Mouse (Mus musculus) kidney, postnatal 4 days (tissue): ENCODE measurements around the gene D5Ertd579e.

Experiments used
- DNase-seq, 2 experiments: peaks; one replicate each; pipeline ENCODE4 v3.0.0; 2021; ENCODE audit warnings: mixed read lengths in 2 of 2

Gene D5Ertd579e

DNA sequence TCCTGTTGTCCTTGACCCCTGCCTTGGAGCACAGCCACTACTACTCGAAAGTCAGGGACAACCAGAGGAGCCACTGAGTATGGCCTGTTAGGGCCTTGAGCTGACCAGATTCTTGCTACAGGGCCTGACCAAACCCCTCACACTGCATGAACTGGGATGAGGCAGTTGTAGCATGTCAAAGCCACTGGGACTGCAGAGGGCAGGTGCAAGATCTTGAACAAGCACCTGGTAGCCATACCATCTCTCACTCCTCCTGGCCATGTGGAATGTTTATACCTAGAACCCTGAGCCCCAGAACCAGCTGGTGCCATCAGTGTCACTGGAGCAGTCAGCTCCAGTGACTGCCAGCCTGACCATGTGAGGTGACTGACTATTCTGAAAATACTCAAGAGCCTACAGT is 96.9 kb downstream of the D5Ertd579e start:
- DNase-seq = no peak

DNA sequence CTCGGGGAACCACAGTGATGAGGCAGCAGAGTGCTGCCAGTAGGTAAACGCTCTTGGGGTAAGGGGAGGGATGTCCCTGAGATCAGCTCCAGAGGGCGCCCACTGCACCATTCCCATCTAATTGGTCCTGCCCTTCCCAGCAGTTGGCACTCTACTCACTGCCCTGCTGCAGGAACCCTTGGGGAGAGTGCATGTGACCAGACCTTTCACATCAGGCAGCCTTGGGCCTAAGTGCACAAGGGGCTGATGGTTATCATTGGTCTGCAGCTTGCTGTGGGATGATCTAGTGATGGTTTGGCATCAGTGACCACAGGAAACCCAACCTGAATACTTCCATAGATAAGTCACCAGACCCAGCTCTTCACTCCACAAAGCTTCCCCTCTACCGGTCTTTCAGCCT is 98.2 kb downstream of the D5Ertd579e start:
- peak; percentile 49 to 58 for DNase-seq

DNA sequence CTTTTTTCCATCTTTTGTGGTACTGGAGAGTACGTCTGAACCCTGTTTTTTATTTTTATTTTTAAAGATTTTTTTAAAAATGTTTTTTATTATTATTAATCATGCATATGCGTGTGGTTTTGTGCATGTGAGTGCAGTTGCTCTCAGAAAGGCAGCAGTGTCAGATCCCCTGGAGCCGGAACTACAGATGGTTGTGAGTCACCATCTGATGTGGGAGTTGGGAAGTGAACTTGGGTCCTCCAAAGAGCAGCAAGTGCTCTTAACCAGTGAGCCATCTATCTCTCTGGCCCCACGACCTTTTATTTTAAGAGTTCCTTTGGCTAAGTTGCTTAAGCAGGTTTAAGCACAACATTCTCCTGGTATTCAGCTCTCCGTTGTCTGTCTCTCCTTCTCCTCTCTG is 99.6 kb downstream of the D5Ertd579e start:
- DNase-seq = no peak

DNA sequence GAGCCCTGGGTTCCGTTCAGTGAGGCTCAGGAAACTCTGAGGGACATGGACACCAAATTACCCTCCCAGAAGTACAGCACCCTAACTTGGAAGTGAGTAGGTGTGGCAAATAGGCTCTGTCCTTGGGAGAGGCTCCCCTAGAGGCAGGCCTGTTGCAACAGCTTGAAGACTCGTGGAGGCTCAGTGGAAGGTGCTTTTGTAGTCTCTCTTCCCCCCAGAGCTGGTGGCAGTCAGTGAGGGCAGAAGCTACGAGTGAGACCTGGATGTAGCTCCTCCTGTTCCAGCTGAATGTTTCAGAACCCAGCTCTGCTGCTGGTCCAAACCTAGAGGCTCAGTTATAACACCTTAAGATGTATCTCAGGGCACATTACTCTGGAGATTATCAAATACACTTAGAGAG is 100.7 kb downstream of the D5Ertd579e start:
- DNase-seq = no peak

DNA sequence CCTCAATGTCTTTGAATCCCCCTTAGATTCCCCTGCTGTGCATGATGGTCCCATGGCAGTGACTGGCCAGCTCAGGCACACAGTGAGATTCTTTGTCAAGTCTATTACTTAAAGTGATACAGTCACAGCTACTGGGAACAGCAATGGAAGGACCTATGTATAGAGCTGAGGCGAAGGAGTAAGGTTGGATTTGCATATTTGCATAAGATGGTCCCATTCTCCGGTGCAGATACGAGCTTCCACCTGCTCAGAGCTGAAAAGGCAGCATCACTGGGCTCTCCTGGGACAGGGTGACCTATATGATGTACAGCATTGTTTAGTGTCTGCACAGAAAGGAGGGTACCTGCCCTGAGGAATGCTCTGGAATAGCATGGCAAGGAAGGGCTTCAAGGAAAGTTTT is 101.5 kb downstream of the D5Ertd579e start:
- no peak for DNase-seq

DNA sequence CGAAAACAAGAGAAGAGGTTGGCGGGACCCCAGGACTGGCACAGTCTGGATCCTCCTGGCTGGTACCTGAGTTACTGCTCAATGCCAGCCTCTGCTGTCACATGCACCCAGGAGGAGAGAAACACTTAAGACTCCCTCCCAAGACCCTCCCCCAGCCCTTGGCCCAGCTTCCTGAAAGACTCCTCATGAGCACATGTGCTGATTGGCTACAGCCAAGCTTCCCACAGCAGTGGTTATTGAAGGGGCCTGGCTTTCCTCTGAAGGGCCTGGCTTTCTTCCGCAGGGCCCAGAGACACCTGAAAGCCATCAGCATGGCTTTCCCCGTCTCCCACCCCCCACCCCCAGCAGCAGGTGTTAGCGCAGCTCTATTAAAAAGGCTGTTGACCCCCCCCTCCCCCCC is 102.6 kb downstream of the D5Ertd579e start, which contains the start of gene Tbc1d14:
Gene Tbc1d14, minus strand, starts transcription at position 101 of the 400 bp plus-strand sequence.
- no peak for DNase-seq

DNA sequence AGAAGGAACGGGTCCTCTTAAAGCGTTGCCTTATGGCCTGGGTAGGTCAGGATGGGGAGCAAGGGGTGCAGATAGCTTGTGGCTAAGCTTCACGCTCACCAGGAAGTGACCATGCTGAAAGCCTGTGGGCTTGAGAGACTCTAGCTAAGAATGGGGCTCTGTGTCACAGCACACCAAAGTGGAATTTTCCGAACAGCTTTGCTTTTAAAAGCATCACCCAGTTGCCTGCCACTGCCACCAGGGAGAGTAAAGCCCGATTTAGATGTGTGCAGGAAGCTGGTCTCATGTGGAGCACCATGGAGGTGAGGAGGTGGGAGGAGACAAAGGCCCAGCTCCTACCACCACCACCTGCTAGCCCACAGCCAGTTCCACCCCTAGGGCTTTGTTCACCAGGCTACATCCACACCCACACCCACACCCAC is 105.3 kb downstream of the D5Ertd579e start:
- DNase-seq = no peak

DNA sequence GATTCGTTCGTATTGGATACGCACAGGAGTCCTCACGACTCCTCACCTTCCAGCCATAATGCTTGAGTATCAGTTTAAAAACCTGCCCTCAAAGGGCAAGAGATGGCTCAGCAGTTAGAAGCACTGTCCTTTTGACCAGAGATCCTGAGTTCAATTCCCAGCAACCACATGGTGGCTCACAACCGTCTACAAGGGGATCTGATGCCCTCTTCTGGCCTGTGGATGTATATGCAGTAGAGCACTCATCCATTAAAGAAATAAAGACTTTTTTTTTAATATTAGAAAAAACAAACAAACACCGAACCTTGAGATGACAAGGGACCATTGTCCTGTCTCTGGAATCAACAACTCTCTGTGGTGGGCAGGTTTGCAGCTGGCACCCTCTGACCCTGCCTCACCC is 111.5 kb downstream of the D5Ertd579e start:
- DNase-seq = no peak

DNA sequence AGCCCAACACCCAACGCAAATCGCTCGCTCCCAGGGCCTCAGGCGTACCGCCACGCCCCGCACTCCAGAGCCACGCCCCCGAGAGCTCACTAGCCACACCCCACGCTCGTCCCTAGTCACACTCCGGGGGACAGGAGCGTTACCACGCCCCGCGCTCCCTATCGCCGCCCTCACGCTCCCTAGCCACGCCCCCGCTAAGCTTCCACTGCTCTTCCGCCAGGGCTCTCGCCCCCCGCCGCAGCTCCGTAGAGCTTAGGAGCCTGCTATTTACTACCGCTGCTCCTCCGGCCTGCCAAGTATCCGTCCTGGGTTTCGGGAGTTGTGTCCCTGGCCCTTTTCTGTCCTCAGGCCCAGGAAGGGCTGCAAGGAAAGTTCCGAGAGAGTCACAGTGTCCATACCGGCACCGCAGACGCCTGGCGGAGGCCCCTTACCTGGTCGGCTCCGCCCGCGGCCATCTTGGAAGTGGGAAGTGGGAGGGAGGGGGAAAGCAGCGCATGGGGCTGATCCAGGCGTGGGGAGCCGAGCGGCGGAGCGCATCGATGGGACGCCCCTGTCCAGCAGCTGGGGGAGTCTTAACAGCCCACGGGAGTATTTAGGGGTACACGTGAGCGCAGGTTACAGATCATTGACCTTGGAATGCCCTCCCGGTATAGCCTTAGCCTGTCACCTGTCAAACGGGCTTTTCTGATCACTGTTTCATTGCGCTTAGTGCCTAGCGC is 113.7 kb downstream of the D5Ertd579e start:
- peak; percentile 100 for DNase-seq

DNA sequence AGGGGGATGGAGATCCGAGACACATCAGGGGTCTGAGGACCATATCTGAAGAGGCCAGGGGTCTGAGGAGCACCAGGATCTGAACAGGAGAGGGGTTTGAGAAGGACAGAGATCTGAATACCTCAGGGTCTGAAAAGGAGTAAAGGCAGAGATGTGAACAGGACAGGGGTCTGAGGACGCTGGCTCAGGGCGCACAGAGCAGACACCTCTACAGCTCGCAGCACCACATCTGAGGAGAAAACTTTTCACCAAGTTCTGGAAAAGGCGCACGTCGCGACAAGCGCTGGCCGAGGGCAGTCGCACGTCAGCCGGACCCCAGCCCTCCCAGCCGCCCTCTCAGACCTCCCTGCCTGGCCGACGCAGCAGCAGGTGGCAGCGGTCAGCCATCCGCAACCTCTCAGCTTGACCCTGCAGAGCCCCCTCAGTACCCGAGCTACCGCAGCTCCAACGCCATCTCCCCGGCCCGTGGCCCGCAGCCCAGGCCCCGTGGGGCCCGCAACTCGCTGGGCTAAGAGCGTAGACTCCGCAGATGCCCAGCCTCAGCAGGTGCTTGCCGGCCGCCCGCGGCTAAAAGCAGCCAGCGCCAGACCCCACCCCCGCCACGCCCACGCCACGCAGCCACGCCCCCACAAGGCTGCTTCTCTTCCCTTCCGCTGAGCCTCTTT is 114.4 kb downstream of the D5Ertd579e start:
- no peak for DNase-seq

DNA sequence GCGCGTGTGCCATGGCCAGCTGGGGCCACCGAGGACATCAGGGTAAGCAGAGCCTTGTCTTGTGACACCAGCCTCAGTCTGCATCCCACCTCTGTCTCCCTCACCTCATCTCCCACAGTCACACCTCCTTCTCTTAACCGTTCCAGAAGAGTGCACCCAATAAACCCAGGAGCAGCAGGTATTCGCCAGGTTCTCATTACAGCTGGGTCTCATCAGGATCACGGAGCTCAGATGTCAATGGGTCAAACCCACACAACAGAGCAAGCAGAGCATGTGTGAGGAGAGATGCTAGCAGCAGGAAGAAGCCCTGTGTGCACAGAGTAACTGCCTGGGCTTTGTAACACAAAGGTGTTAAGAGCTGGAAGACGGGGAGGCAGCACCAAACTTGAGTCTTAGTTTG is 115.9 kb downstream of the D5Ertd579e start:
- DNase-seq = no peak

DNA sequence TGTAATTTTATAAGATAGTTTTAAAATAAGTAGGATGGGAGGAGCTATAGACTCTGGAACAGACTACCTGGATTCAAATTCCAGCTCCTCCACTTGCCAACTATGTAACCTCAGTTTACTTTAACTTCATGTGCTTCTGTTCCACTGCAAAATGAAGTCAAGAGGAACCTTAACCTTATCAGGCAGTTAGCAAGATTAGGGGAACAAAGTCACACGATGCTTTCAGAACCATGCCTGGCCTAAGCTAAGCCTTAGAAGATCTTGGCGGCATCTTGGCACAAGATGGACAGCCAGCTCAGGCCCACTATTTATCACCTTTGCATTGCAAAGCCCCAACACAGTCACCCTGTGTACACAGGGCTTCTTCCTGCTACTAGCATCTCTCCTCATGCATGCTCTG is 116.8 kb downstream of the D5Ertd579e start:
- DNase-seq = no peak

DNA sequence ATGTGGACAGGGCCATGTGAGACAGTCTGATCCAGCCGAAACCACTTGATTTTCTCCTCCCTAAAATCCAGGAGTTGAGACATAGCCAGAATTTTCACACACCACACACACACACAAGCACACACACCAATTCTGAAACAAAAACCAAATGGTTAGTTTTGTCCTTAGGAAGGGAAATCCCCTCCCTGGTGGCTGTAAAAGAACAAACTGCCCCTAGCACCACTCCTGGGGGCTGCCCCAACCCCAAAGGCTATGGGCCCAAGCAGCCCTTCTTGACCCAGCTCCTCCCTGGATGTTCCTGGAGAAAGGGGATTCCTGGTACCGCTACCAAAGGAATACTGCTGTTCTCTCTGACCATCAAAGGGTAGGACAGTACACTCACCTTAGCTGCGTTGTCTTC is 119.4 kb downstream of the D5Ertd579e start:
- no peak for DNase-seq

DNA sequence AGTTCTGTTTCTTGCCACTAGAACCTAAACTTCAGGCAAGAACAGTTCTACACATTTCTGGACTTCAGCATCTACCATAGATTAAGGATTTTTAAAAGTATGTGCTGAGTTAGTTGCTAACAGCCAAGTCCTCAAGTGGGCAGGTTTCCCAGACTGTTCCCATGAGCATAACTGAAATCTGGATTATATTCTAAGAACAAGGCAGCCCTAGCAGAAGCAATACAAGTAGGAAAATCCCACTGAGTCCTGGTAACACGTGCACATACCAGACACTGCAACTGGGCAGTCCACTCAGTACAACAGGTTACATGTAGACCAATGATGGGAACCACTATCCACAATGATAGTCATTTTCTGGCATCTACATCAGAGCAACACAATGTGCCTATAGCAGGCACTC is 120.1 kb downstream of the D5Ertd579e start:
- DNase-seq = no peak

DNA sequence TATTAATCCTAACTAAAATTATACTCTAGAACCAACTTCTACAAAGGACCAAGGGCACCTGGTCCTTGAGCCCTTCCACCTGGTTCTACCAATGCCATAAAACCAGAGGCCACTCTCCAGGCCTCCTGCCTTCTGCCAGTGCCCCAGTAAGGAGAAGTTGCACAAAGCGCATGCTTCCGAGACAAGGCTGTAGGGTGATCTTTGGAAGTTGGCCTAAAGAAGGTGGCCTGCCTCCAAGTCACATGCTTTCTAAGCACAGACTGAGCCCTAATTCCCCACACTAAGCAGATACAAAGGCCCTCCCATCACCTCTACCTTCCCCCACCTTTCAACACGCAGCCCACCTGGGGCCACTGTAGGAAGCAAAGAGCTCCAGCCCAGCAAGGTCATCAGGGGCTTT is 120.6 kb downstream of the D5Ertd579e start:
- DNase-seq = peak; percentile 48 to 66

DNA sequence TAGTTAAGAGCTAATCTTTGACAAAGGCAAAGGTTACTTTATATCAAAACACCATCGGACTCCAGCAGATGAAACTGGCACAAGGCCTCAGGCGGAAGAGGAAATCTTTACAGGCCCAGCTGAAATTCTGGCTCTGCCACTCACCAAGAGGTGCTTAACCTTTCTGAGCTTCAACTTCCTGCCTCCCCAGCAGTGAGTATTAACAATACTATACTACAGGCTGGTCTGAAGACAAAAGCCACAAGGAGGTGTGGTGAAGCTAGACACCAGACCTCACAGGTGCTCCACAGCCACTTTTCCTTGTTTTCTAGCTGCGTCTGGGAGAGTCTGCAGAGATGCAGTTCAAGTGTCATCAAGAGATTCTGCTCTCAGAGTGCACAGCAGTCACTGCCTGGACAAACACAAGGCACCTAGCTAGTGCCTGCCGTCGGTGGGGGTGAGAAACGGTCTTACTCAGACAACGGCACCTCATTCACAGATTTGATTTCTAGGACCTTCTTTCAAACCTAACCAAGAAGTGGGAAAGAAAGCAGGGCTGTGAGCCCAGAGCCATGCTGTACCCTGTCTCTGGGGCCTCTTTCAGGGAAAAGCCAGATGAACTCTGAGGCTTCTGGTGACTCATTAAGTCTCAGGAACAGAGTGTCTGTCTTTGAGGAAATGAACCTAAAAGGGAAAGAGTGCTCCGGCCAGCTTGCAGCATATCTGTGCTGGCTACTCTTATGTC is 121.5 kb downstream of the D5Ertd579e start:
- DNase-seq = no peak

DNA sequence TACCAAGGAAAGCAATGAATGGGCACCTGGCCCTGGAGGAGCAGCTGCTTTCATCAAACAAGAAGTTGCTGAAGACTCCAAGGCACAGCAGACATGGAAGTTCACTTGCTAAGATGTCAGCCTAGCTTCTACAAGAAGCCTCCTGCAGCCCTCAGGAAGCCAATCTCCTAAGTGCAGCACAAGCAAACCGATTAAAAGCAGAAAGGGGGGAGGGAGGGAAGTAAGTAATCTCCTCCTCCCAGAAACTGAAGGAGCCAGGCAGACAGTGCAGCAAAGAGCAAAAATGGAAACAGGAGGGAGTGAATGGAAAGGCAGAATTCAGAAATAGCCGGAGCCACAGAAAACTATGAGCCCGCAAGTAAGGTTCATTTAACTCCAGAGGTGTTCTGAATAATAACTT is 122.5 kb downstream of the D5Ertd579e start:
- DNase-seq = no peak

DNA sequence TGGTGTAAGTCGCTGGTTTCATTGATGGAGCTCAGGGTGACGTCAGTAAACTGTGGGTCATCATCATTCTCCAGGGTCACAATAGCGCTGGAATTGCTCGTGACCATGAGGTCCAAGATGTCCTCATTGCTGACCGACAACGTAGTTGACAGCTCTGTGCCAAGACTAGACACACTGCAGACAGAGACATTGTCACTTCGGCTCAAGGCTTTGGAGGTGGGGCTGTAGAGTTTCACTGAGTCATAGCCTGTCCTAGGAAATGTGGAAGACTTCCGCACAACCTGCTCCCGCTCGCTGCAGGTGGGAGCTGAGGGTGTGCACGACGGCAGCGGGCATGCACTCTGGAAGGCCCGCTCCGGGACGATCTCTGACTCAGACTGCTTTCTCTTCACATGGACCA is 124.5 kb downstream of the D5Ertd579e start:
- no peak for DNase-seq

DNA sequence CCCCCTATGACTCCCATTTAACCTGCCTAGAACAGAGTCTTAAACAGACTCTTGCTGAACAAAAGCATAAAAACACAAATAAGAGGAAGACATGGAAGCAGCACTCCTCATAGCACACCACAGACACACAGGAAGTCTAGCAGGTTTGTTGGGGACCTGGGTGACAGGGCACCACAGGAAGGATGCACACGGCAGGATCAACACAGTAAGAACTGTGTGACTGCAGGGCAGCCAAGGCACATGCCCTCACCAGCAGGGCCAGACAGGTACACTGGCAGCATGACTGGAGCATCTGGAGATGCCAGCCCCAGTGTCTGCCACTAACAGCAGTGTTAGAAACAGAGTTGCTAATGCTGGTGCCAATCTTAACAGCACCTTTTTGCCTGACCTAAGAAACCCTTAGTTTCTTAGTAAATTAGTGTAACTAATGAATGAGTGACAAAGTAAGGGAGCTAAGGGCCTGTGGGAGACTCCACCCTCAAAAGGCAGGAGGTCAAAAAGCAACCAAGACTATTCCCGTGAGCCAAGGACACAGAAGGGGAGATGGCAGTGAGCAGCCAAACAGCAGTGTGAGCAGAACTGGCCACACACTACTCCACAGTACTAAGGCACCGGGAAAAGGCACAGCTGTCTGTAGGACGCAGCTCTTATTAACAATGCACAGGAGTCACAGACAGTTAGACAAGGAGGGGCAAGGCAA is 125.1 kb downstream of the D5Ertd579e start:
- no peak for DNase-seq

DNA sequence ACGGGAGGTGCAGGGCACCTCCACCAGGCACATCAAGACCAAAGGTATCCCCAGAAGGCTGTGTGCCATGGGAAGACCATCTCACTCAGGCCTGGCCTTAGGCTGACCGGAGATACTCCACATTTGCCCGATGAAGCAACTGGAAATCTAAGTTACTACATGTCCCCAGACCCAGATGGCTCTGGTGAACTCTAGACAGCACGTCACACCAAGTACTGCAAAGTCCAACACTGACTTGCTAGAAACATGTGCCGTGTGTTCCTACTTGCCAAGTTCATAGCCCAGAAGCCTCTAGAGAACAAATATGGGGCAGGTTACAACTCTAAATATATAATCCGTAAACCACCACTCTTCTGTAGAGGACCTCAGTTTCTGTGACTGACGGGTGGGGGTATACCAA is 125.7 kb downstream of the D5Ertd579e start:
- DNase-seq = no peak

DNA sequence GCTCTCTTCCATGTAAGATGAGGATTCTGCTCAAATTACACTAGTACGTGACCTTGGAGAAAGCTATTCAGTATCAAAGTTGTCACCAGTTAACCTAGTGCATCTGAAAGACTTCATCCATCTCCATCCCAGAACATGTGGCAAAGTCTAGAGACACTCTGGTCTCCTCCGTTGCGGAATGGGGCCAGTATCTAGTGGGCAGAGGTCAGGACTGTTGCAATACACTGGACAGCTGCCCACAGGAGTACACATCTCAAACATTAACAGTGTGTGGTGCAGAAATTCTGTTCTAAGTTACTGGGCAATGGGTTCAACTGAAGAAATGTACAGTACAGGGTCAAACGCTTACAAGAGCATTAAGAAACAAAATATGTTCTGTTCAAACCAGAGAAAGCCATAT is 127.7 kb downstream of the D5Ertd579e start:
- DNase-seq = peak; percentile 32 to 49

DNA sequence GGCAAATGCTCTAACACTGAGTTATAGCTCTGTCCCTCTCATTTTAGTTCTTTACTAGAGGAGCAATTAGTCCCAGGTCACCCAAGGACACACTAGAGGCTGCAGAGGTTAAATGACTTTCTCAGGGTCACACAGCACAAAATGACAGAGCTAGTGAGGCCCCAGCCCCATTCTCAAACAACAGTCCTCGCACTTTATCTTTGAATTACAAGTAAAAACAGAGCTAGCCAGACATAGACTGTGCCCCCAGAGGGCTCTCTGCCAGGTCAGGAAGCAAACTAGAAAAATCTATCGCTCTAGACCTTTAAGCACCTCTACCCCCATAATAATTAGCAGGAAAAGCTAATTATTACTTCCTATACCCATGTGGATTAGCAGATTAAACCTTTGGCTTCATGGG is 128.2 kb downstream of the D5Ertd579e start:
- DNase-seq = no peak

DNA sequence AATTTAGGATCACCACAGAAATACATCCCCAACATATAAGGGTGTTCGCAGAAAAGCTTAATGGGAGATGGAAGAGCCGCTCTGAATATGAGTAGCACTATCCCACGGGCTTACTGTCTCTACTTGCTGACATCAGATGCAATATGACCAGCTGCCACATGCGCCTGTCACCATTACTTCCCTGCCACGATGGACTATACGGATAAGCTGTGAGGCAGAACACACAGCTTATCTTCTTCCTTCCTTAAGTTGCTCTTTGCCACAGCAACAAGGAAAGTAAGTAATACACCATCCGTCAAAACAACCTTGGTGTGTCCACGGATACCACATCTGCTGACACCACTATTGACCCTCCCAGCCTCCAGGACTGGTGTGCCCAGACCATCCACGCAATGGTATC is 131.3 kb downstream of the D5Ertd579e start:
- no peak for DNase-seq
